Mouse (Mus musculus) intestine, embryonic 14.5 days (tissue): Measurements from ENCODE around the gene Pik3r1. TPM values are rescaled to one million over a fixed set of nuclear protein-coding genes. Genes with fewer than 3 reads are reported as not detected.
A peak's percentile ranks its signal among the peaks of the same experiment; 100 is the strongest.

Experiments used
- ATAC-seq: fragments of 200-750 bp; cut with Nextera tagmentation; replicated peaks from 2 replicates; pipeline ENCODE4 v1.8.0; 2017; ENCODE audit warnings: low read depth, moderate number of reproducible peaks, moderate TSS enrichment, moderate library complexity; ENCODE audit not compliant: low FRiP score, low TSS enrichment
- DNase-seq: peaks from one replicate; pipeline ENCODE4 v3.0.0-alpha.2; 2018; ENCODE audit warnings: low spot score
- H3K27ac ChIP-seq: fragments of 300-500 bp; sonication (generic); 2 replicates; pipeline ENCODE4 v1.5.1; 2014; ENCODE audit warnings: low read depth, mild to moderate bottlenecking, control low read depth
- H3K27me3 ChIP-seq: fragments of 300-500 bp; sonication (generic); replicated peaks from 2 replicates; pipeline ENCODE4 v1.6.1; 2014; ENCODE audit warnings: low read length, control low read depth; ENCODE audit not compliant: control insufficient read depth, insufficient read depth
- H3K36me3 ChIP-seq: fragments of 300-500 bp; sonication (generic); 2 replicates; pipeline ENCODE4 v1.6.1; 2014; ENCODE audit warnings: low read length, control low read depth; ENCODE audit not compliant: control insufficient read depth, insufficient read depth
- H3K4me1 ChIP-seq: fragments of 300-500 bp; sonication (generic); replicated peaks from 2 replicates; pipeline ENCODE4 v1.6.1; 2014; ENCODE audit warnings: low read length, control low read depth, mixed read lengths; ENCODE audit not compliant: control insufficient read depth, insufficient read depth
- H3K4me2 ChIP-seq: fragments of 300-500 bp; sonication (generic); 2 replicates; pipeline ENCODE4 v1.6.1; 2014; ENCODE audit warnings: low read length
- H3K4me3 ChIP-seq: fragments of 300-500 bp; sonication (generic); 2 replicates; pipeline ENCODE4 v1.5.1; 2014; ENCODE audit warnings: low read depth, low read length, control low read depth, mixed read lengths
- H3K9ac ChIP-seq: fragments of 300-500 bp; sonication (generic); 2 replicates; pipeline ENCODE4 v1.6.1; 2014; ENCODE audit warnings: mild to moderate bottlenecking, low read length
- H3K9me3 ChIP-seq: fragments of 300-500 bp; sonication (generic); 2 replicates; pipeline ENCODE4 v1.6.1; 2016; ENCODE audit warnings: low read length, control low read depth; ENCODE audit not compliant: control insufficient read depth
- WGBS: fragments of 180-500 bp; shearing (Covaris S2); extraction: QIAGEN DNeasy Blood & Tissue Kit; methylation state at CpG from one replicate; pipeline ENCODE4 v1.1.7; 2014; 5-methylcytosine and 5-hydroxymethylcytosine counted together
- polyA plus RNA-seq: library from polyadenylated mRNA; unstranded; fragments of >200 nt; fragmentation: Nextera tagmentation; extraction: Ambion mirVana; gene quantifications from 2 replicates; pipeline ENCODE4 v1.2.1, GENCODE M21; 2014

Pik3r1 gene
- polyA plus RNA-seq = 52.6 and 57.4 TPM in 2 replicates

GRCm38 (mm10) chr13:101767809-101768629, at the start of gene Pik3r1:
Pik3r1 (minus strand) TSS chr13:101768217.
- Histone ChIP-seq H3K27me3 (no peaks in the 10 kb centered on the region), H3K4me2 (peak within 1 kb of the TSS; percentile 88), H3K4me1 (peaks cover 34% of the 10 kb centered on the region), H3K4me3 (peak within 1 kb of the TSS; percentile 61), H3K27ac (peak within 1 kb of the TSS; percentile 94), H3K36me3 (no peaks in the 10 kb centered on the region; the same call in 1 of the 2 replicates), H3K9ac (peak within 1 kb of the TSS; percentile 81), H3K9me3 (no peaks in the 10 kb centered on the region)
- DNase-seq = peak; percentile 96
- peak; percentile 97 for ATAC-seq
- WGBS = under 1% methylated on average over 71 of the region's 76 CpGs

- DNase-seq (peak; percentile 62), ATAC-seq (0 out of 2 replicates have a peak, but pooled peaks have one; percentile 43)
- Histone ChIP-seq H3K27ac (no peak overlapping the region), H3K36me3 (no peaks in the 10 kb centered on the region), H3K4me2 (no peak overlapping the region), H3K4me1 (peaks cover 19% of the 10 kb centered on the region), H3K27me3 (no peaks in the 10 kb centered on the region), H3K9ac (no peak overlapping the region), H3K4me3 (no peak overlapping the region), H3K9me3 (no peaks in the 10 kb centered on the region)
- 31% methylated on average over 10 of the region's 10 CpGs for WGBS
Measured at GRCm38 (mm10) chr13:101813267-101813900, 45.4 kb upstream of the Pik3r1 start.

- no peak overlapping the region for H3K4me3 ChIP-seq
- no peaks in the 10 kb centered on the region for H3K36me3 ChIP-seq
- H3K27ac ChIP-seq = no peak overlapping the region
- ATAC-seq (no peak), DNase-seq (no peak)
- H3K9ac ChIP-seq = no peak overlapping the region
- no peaks in the 10 kb centered on the region for H3K27me3 ChIP-seq
- peaks cover 19% of the 10 kb centered on the region for H3K4me1 ChIP-seq
- WGBS = 45% methylated on average over 5 of the region's 5 CpGs
- no peak overlapping the region for H3K4me2 ChIP-seq
- no peaks in the 10 kb centered on the region for H3K9me3 ChIP-seq
Measured at GRCm38 (mm10) chr13:101812341-101812740, 44.3 kb upstream of the Pik3r1 start.

- Histone ChIP-seq H3K36me3 (no peaks in the 10 kb centered on the region), H3K27me3 (no peaks in the 10 kb centered on the region), H3K9me3 (no peaks in the 10 kb centered on the region), H3K27ac (no peak overlapping the region), H3K9ac (no peak overlapping the region), H3K4me2 (no peak overlapping the region), H3K4me1 (peaks cover 19% of the 10 kb centered on the region), H3K4me3 (no peak overlapping the region)
- ATAC-seq = no peak
- no peak for DNase-seq
- 43% methylated on average over 9 of the region's 9 CpGs for WGBS
Measured at GRCm38 (mm10) chr13:101811882-101812281, 43.9 kb upstream of the Pik3r1 start.

- H3K27ac ChIP-seq = no peak overlapping the region
- no peaks in the 10 kb centered on the region for H3K9me3 ChIP-seq
- H3K4me1 ChIP-seq = peaks cover 19% of the 10 kb centered on the region
- no peaks in the 10 kb centered on the region for H3K27me3 ChIP-seq
- H3K36me3 ChIP-seq = no peaks in the 10 kb centered on the region
- H3K4me3 ChIP-seq = no peak overlapping the region
- ATAC-seq (no peak), DNase-seq (no peak)
- no peak overlapping the region for H3K9ac ChIP-seq
- 81% methylated on average over 7 of the region's 7 CpGs for WGBS
- no peak overlapping the region for H3K4me2 ChIP-seq
Measured at GRCm38 (mm10) chr13:101810667-101811066, 42.6 kb upstream of the Pik3r1 start.

- DNase-seq (no peak), ATAC-seq (no peak)
- Histone ChIP-seq H3K9ac (no peak overlapping the region), H3K27ac (no peak overlapping the region), H3K9me3 (no peaks in the 10 kb centered on the region), H3K4me3 (no peak overlapping the region), H3K4me1 (peaks cover 19% of the 10 kb centered on the region), H3K4me2 (no peak overlapping the region), H3K36me3 (no peaks in the 10 kb centered on the region), H3K27me3 (no peaks in the 10 kb centered on the region)
- 78% methylated on average over 3 of the region's 3 CpGs for WGBS
Measured at GRCm38 (mm10) chr13:101809796-101810195, 41.8 kb upstream of the Pik3r1 start.

GRCm38 (mm10) chr13:101805559-101806091, 37.6 kb upstream of the Pik3r1 start:
- Histone ChIP-seq H3K4me1 (no peaks in the 10 kb centered on the region; the same call in 1 of the 2 replicates), H3K27me3 (no peaks in the 10 kb centered on the region), H3K27ac (no peak overlapping the region), H3K4me3 (no peak overlapping the region), H3K4me2 (no peak overlapping the region), H3K36me3 (no peaks in the 10 kb centered on the region), H3K9ac (no peak overlapping the region), H3K9me3 (no peaks in the 10 kb centered on the region)
- ATAC-seq (no peak), DNase-seq (no peak)
- WGBS = 69% methylated on average over 3 of the region's 3 CpGs

GRCm38 (mm10) chr13:101801372-101802186, 33.6 kb upstream of the Pik3r1 start:
- Histone ChIP-seq H3K36me3 (no peaks in the 10 kb centered on the region), H3K4me2 (peak overlapping the region; percentile 76), H3K9ac (peak overlapping the region; percentile 58), H3K27ac (peak overlapping the region; percentile 87), H3K4me3 (peak overlapping the region; percentile 34), H3K4me1 (no peaks in the 10 kb centered on the region; the same call in 1 of the 2 replicates), H3K27me3 (0 out of 2 replicates have a peak, but pooled peaks cover 3% of the 10 kb centered on the region), H3K9me3 (no peaks in the 10 kb centered on the region)
- 3% methylated on average over 41 of the region's 41 CpGs for WGBS
- DNase-seq = peak; percentile 87
- peak; percentile 85 for ATAC-seq
